12 mouse cellular contexts compared by ENCODE assay signal in genomic region chr6:72121301-72121700, GRCm38 (mm10). TPM values are rescaled to one million over a fixed set of nuclear protein-coding genes. Genes with fewer than 3 reads are reported as not detected.
DNase-seq lines count a peak whose midpoint lies in the region; ATAC-seq and TF ChIP-seq lines count a peak whose summit lies in the region.
"Had no signal": no experiment of that assay in that cellular context is flagged by ENCODE, and none has a peak within 500 bp of the region (broad histone marks: within the 10 kb centered on the region; RNA-seq: fewer than 3 reads in every experiment).

No protein-coding gene starts in this region.

- no peak overlapping the region for H3ac ChIP-seq in myocyte (ENCODE audit: control insufficient read depth, insufficient read length)

- no peak overlapping the region for H3K4me2 ChIP-seq in liver, embryonic 12.5 days
- H3K4me2 ChIP-seq in myocyte (ENCODE audit: low read depth), result peak overlapping the region; percentile 33
- H3K4me2 ChIP-seq: forebrain, embryonic 15.5 days; limb, embryonic 12.5 days; midbrain, embryonic 11.5 days had no signal

- peaks cover 54% of the 10 kb centered on the region for H3K79me2 ChIP-seq in myocyte (ENCODE audit: control insufficient read depth, insufficient read depth)

- peak; percentile 29; the same call in 1 of the 2 replicates for ATAC-seq in frontal cortex, adult (ENCODE audit: low TSS enrichment)
- ATAC-seq in liver, embryonic 12.5 days, result no peak
- ATAC-seq: forebrain, embryonic 15.5 days had no signal

- H3K4me3 ChIP-seq in liver, embryonic 12.5 days, result no peak overlapping the region
- no peak overlapping the region for H3K4me3 ChIP-seq in myocyte
- H3K4me3 ChIP-seq: forebrain, embryonic 15.5 days; limb, embryonic 12.5 days had no signal

- TF ChIP-seq POLR2A in myocyte (IDR thresholded peaks at IDR 0.05; ENCODE audit: insufficient read length, low read depth), result no peak

- H3K27me3 ChIP-seq in liver, embryonic 12.5 days (replicated peaks), result no peaks in the 10 kb centered on the region
- H3K27me3 ChIP-seq in myocyte (ENCODE audit: control insufficient read depth, insufficient read depth, insufficient read length), result no peaks in the 10 kb centered on the region
- H3K27me3 ChIP-seq: forebrain, embryonic 15.5 days; limb, embryonic 12.5 days had no signal

- H3K4me1 ChIP-seq in liver, embryonic 12.5 days, result peaks cover 74% of the 10 kb centered on the region
- H3K4me1 ChIP-seq: limb, embryonic 12.5 days had no signal

- no peak for DNase-seq in frontal cortex, postnatal 36 days (ENCODE audit: low spot score in 2 of 2)
- DNase-seq in liver, result no peak
- DNase-seq in kidney, postnatal 36 days, result peak; percentile 37 to 39
- DNase-seq in urinary bladder, postnatal 4 days (ENCODE audit: low spot score in 2 of 2), result no peak
- DNase-seq in layer of hippocampus, adult 9-10 months (ENCODE audit: low spot score), result no peak
- DNase-seq: adrenal gland, adult 8-10 months had no signal

- 0 out of 2 replicates have a peak overlapping the region, but pooled peaks have one; percentile 13 for H3K27ac ChIP-seq in liver, embryonic 12.5 days
- H3K27ac ChIP-seq: forebrain, embryonic 15.5 days; limb, embryonic 12.5 days had no signal

- peaks cover 65% of the 10 kb centered on the region for H3K36me3 ChIP-seq in liver, embryonic 12.5 days
- no peaks in the 10 kb centered on the region for H3K36me3 ChIP-seq in myocyte (ENCODE audit: control insufficient read depth, insufficient read depth)
- H3K36me3 ChIP-seq: forebrain, embryonic 15.5 days; limb, embryonic 12.5 days had no signal

- no peak overlapping the region for H3K9ac ChIP-seq in liver, embryonic 12.5 days
- H3K9ac ChIP-seq: forebrain, embryonic 15.5 days; limb, embryonic 12.5 days had no signal

- WGBS in liver, embryonic 12.5 days (ENCODE audit: insufficient replicate concordance), result 72% methylated on average over 3 of the region's 3 CpGs

- no peaks in the 10 kb centered on the region for H3K9me3 ChIP-seq in liver, embryonic 12.5 days (replicated peaks)
- H3K9me3 ChIP-seq: forebrain, embryonic 15.5 days; limb, embryonic 12.5 days had no signal

TF ChIP-seq in myocyte, 11 proteins besides CTCF, POLR2A, EP300 and RAD21:
- TF ChIP-seq TCF3 (IDR thresholded peaks at IDR 0.05; ENCODE audit: insufficient read length, low read depth), result no peak
- no peak for TF ChIP-seq SRF (IDR thresholded peaks at IDR 0.05; ENCODE audit: control insufficient read depth, insufficient read length, low read depth)
- no peak for TF ChIP-seq CEBPB (IDR thresholded peaks at IDR 0.05; ENCODE audit: insufficient read depth, poor library complexity, severe bottlenecking)
- TF ChIP-seq POLR2AphosphoS2 (IDR thresholded peaks at IDR 0.05; ENCODE audit: insufficient read length, low read depth), result no peak
- TF ChIP-seq MYOD1 (IDR thresholded peaks at IDR 0.05; ENCODE audit: control insufficient read depth in 1 of 3, insufficient read length in 2 of 3, low read depth in 2 of 3), result peak in 1 of 3 experiments; percentile 36
- TF ChIP-seq MAX (IDR thresholded peaks at IDR 0.05; ENCODE audit: low read depth), result no peak
- no peak for TF ChIP-seq E2F4 (IDR thresholded peaks at IDR 0.05; ENCODE audit: insufficient read depth)
- peak in 1 of 3 experiments; percentile 41 for TF ChIP-seq MYOG (IDR thresholded peaks at IDR 0.05; ENCODE audit: control insufficient read depth in 1 of 3, insufficient read depth in 1 of 3, insufficient read length in 2 of 3, low read depth in 2 of 3)
- TF ChIP-seq REST (IDR thresholded peaks at IDR 0.05; ENCODE audit: insufficient read depth, insufficient read length), result no peak
- TF ChIP-seq TCF12 (IDR thresholded peaks at IDR 0.05; ENCODE audit: insufficient read depth, poor library complexity, severe bottlenecking), result no peak
- no peak for TF ChIP-seq USF1 (IDR thresholded peaks at IDR 0.05; ENCODE audit: low read depth)
TF ChIP-seq in myocyte: peak in this region for 2.

RNA-seq across cellular contexts. Expression of gene St3gal5, which starts 23.9 kb away (rescaled TPM):
- 166 and 181 TPM in 2 replicates for polyA plus RNA-seq in liver, embryonic 12.5 days (2016; fragmentation: Nextera tagmentation; extraction: Ambion mirVana)
- 94.5 TPM for polyA plus RNA-seq in myocyte (2012; fragmentation: generic; extraction: Trizol)

Comparison
In these comparisons a context has a peak if more than half of its experiments do, and no peak if none do; other contexts are left out.
1. DNase-seq: peak in kidney, postnatal 36 days (2 of 2); none in frontal cortex, postnatal 36 days (0 of 2), liver (single experiment), urinary bladder, postnatal 4 days (0 of 2) and layer of hippocampus, adult 9-10 months (single experiment).